Mouse (Mus musculus): ENCODE results near the gene Adra1b.

GRCm38 (mm10) chr11:43911646-43912045 lies 10.6 kb upstream of the Adra1b start:
- TF ChIP-seq EP300 (IDR thresholded peaks at IDR 0.05; ENCODE audit: low read depth in 1 of 2, low read length in 2 of 2) (no peak), MXI1 (IDR thresholded peaks at IDR 0.05; ENCODE audit: low read depth, low read length) (no peak), E2F4 (IDR thresholded peaks at IDR 0.05; ENCODE audit: borderline replicate concordance, low read depth, low read length) (no peak), POLR2A (IDR thresholded peaks at IDR 0.05; ENCODE audit: control insufficient read depth in 1 of 2, insufficient read depth in 1 of 2, low read depth in 1 of 2, low read length in 2 of 2, poor library complexity in 1 of 2) (no peak), CTCF (IDR thresholded peaks at IDR 0.05 in 2 of 3, conservative IDR thresholded peaks at IDR 0.05 in 1 of 3; ENCODE audit: control insufficient read depth in 1 of 3, insufficient read depth in 1 of 3, low read depth in 2 of 3, low read length in 3 of 3, poor library complexity in 1 of 3, severe bottlenecking in 1 of 3) (no peak), MYC (IDR thresholded peaks at IDR 0.05; ENCODE audit: low read depth, low read length) (no peak), MAFK (IDR thresholded peaks at IDR 0.05; ENCODE audit: borderline replicate concordance, low read depth, low read length) (no peak)

All from MEL (cell line).